Mouse (Mus musculus): ENCODE results near the gene AC170998.1. TPM values are rescaled to one million over a fixed set of nuclear protein-coding genes. Genes with fewer than 3 reads are reported as not detected.
"Not testable (repeated sequence)": the region's sequence is repeated elsewhere in the genome, so short reads cannot be mapped to it uniquely, and the experiment has no call there.

The AC170998.1 gene
- polyA plus RNA-seq, 1 experiment from 2014 or later = 0.95 TPM

DNA sequence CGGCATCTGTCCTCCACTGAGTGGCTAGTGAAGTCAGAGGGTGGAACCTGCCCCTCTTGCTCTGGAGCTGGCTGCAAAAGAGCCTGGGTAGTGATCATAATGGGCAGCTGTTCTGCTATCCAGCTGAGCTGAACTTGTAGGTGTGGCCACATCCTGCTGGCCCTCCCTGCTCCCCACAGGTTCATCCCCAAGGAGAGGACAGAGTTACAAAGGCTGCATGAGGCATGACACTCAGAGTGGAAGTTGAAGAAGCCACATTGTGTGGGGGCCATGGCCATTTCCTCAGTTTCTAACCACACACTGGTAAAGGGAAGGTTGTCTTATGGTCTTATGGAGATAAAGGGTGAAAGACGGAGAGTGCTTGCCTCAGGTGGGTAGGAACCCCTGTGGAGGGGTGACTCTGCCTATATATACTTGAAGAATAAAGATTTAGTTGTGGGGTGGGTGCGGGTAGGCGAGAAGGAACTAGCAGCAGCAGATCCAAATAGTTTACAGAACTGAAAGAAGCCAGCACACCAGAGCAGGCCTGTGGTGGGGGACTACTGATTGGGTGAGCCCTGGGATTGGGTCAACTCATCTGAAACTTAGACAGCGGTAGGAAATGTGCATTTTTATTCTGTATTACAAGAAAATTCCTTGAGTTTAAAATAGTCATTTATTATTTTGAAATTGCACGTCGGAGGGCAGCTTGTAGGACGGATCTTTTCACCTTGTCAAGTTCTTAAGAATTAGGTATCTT, 16.2 kb upstream of the AC170998.1 start:
- Histone ChIP-seq H3K9me3 (ENCODE audit: control insufficient read depth, low read length) (no peaks in the 10 kb centered on the region), H3K27me3 (ENCODE audit: control insufficient read depth, insufficient read depth, low read length) (no peaks in the 10 kb centered on the region), H3K9ac (ENCODE audit: low read length) (no peak overlapping the region), H3K36me3 (ENCODE audit: control insufficient read depth, insufficient read depth, low read length) (0 out of 2 replicates have a peak, but pooled peaks cover 4% of the 10 kb centered on the region), H3K4me3 (ENCODE audit: low read depth, low read length) (no peak overlapping the region), H3K27ac (ENCODE audit: low read depth, low read length) (no peak overlapping the region), H3K4me1 (ENCODE audit: control insufficient read depth, insufficient read depth, low read length) (no peaks in the 10 kb centered on the region), H3K4me2 (ENCODE audit: low read depth) (no peak overlapping the region)
- WGBS = 87% methylated on average over 8 of the region's 8 CpGs
- ATAC-seq (ENCODE audit: insufficient read depth, low FRiP score, low TSS enrichment) (no peak), DNase-seq (ENCODE audit: low spot score) (no peak)

DNA sequence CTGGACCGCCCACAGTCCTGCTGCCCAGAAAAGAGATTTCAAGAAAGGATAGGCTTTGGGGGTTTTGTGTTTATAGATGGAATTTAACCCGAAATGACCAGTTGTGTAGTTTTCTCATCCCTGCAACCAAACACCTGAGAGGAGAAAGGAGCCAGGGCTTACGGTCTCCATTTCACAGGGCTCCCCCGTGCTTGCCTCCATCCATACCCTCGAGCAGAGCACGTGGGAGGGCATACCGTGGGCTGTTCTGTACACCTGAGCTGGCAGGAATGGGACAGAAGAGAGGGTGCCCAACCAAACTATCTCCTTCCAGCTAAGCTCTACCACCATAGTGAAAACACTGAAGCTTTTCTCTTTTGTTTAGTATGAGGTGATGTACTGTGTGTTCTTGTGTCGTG, 15.6 kb upstream of the AC170998.1 start:
- Histone ChIP-seq H3K9ac (ENCODE audit: low read length) (no peak overlapping the region), H3K4me3 (ENCODE audit: low read depth, low read length) (no peak overlapping the region), H3K9me3 (ENCODE audit: control insufficient read depth, low read length) (no peaks in the 10 kb centered on the region), H3K4me1 (ENCODE audit: control insufficient read depth, insufficient read depth, low read length) (no peaks in the 10 kb centered on the region), H3K27ac (ENCODE audit: low read depth, low read length) (no peak overlapping the region), H3K27me3 (ENCODE audit: control insufficient read depth, insufficient read depth, low read length) (no peaks in the 10 kb centered on the region), H3K36me3 (ENCODE audit: control insufficient read depth, insufficient read depth, low read length) (0 out of 2 replicates have a peak, but pooled peaks cover 4% of the 10 kb centered on the region), H3K4me2 (ENCODE audit: low read depth) (no peak overlapping the region)
- ATAC-seq (ENCODE audit: insufficient read depth, low FRiP score, low TSS enrichment) (no peak), DNase-seq (ENCODE audit: low spot score) (no peak)
- 95% methylated on average over 8 of the region's 8 CpGs for WGBS

DNA sequence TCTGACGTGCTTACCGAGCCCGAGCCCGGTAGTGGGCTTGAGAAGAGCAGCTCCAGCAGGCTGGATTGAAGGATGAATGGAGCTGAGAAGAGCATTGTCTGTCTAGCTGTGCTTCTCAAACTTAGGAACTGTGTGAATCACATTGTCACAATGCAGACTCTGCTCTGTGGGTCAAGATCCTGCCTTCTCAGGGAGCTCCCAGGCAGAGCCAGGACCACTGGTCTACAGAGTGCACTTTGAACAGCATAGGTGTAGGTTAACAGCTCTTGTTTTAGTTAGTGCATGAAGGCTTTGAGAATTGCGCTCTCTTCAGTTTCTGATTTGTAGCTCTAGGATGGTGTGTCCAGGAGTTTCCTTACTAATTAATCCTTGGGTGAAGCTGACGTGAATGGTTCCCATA, 14.6 kb upstream of the AC170998.1 start:
- Histone ChIP-seq H3K9ac (ENCODE audit: low read length) (no peak overlapping the region), H3K4me3 (ENCODE audit: low read depth, low read length) (no peak overlapping the region), H3K27ac (ENCODE audit: low read depth, low read length) (no peak overlapping the region), H3K36me3 (ENCODE audit: control insufficient read depth, insufficient read depth, low read length) (peaks cover 6% of the 10 kb centered on the region; the same call in 1 of the 2 replicates), H3K9me3 (ENCODE audit: control insufficient read depth, low read length) (no peaks in the 10 kb centered on the region), H3K4me2 (ENCODE audit: low read depth) (no peak overlapping the region), H3K27me3 (ENCODE audit: control insufficient read depth, insufficient read depth, low read length) (no peaks in the 10 kb centered on the region), H3K4me1 (ENCODE audit: control insufficient read depth, insufficient read depth, low read length) (no peaks in the 10 kb centered on the region)
- no peak for DNase-seq (ENCODE audit: low spot score)
- 92% methylated on average over 6 of the region's 6 CpGs for whole genome bisulfite sequencing
- no peak for ATAC-seq (ENCODE audit: insufficient read depth, low FRiP score, low TSS enrichment)

- H3K4me2 ChIP-seq (ENCODE audit: low read depth) = no peak overlapping the region
- no peaks in the 10 kb centered on the region for H3K27me3 ChIP-seq (ENCODE audit: control insufficient read depth, insufficient read depth, low read length)
- no peak overlapping the region for H3K9ac ChIP-seq (ENCODE audit: low read length)
- no peaks in the 10 kb centered on the region for H3K4me1 ChIP-seq (ENCODE audit: control insufficient read depth, insufficient read depth, low read length)
- no peak overlapping the region for H3K4me3 ChIP-seq (ENCODE audit: low read depth, low read length)
- no peak overlapping the region for H3K27ac ChIP-seq (ENCODE audit: low read depth, low read length)
- ATAC-seq (ENCODE audit: insufficient read depth, low FRiP score, low TSS enrichment) (no peak), DNase-seq (ENCODE audit: low spot score) (no peak)
- H3K36me3 ChIP-seq (ENCODE audit: control insufficient read depth, insufficient read depth, low read length) = peaks cover 6% of the 10 kb centered on the region; the same call in 1 of the 2 replicates
- 84% methylated on average over 6 of the region's 6 CpGs for WGBS
- no peaks in the 10 kb centered on the region for H3K9me3 ChIP-seq (ENCODE audit: control insufficient read depth, low read length)
Measured at GRCm38 (mm10) chr17:28712305-28712704, 13.6 kb upstream of the AC170998.1 start.

DNA sequence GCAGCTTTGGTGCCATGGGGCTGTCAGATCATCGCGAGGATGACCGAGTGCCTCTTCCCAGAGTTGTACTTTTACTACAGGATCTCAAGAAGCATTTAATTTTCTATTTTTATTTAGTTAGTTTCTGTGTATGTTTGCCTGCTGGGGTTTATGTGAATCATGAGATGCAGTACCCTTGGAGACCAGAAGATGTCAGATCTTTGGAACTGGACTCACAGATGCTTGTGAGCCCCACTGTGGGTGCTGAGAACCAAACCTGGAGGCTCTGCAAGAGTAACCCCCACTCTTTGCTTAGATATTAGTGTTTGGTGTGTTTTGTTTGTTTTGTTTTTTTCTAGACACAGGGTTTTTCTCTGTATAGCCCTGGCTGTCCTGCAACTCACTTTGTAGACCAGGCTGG, 11.9 kb upstream of the AC170998.1 start:
- ATAC-seq (ENCODE audit: insufficient read depth, low FRiP score, low TSS enrichment) (no peak), DNase-seq (ENCODE audit: low spot score) (no peak)
- Histone ChIP-seq H3K9ac (ENCODE audit: low read length) (no peak overlapping the region), H3K9me3 (ENCODE audit: control insufficient read depth, low read length) (no peaks in the 10 kb centered on the region), H3K27ac (ENCODE audit: low read depth, low read length) (no peak overlapping the region), H3K4me3 (ENCODE audit: low read depth, low read length) (no peak overlapping the region), H3K4me2 (ENCODE audit: low read depth) (no peak overlapping the region), H3K36me3 (ENCODE audit: control insufficient read depth, insufficient read depth, low read length) (peaks cover 6% of the 10 kb centered on the region; the same call in 1 of the 2 replicates), H3K27me3 (ENCODE audit: control insufficient read depth, insufficient read depth, low read length) (no peaks in the 10 kb centered on the region), H3K4me1 (ENCODE audit: control insufficient read depth, insufficient read depth, low read length) (no peaks in the 10 kb centered on the region)
- WGBS = 91% methylated on average over 3 of the region's 3 CpGs

GRCm38 (mm10) chr17:28715832-28716548, 9.9 kb upstream of the AC170998.1 start:
- H3K27ac ChIP-seq (ENCODE audit: low read depth, low read length) = no peak overlapping the region
- H3K27me3 ChIP-seq (ENCODE audit: control insufficient read depth, insufficient read depth, low read length) = no peaks in the 10 kb centered on the region
- no peaks in the 10 kb centered on the region for H3K9me3 ChIP-seq (ENCODE audit: control insufficient read depth, low read length)
- ATAC-seq (ENCODE audit: insufficient read depth, low FRiP score, low TSS enrichment) (no peak), DNase-seq (ENCODE audit: low spot score) (no peak)
- WGBS = 82% methylated on average over 6 of the region's 7 CpGs
- peaks cover 8% of the 10 kb centered on the region; the same call in 1 of the 2 replicates for H3K36me3 ChIP-seq (ENCODE audit: control insufficient read depth, insufficient read depth, low read length)
- H3K9ac ChIP-seq (ENCODE audit: low read length) = no peak overlapping the region
- no peak overlapping the region for H3K4me2 ChIP-seq (ENCODE audit: low read depth)
- no peak overlapping the region for H3K4me3 ChIP-seq (ENCODE audit: low read depth, low read length)
- H3K4me1 ChIP-seq (ENCODE audit: control insufficient read depth, insufficient read depth, low read length) = no peaks in the 10 kb centered on the region

GRCm38 (mm10) chr17:28717535-28717934, 8.3 kb upstream of the AC170998.1 start:
- Histone ChIP-seq H3K9me3 (ENCODE audit: control insufficient read depth, low read length) (no peaks in the 10 kb centered on the region), H3K9ac (ENCODE audit: low read length) (no peak overlapping the region), H3K27me3 (ENCODE audit: control insufficient read depth, insufficient read depth, low read length) (no peaks in the 10 kb centered on the region), H3K4me3 (ENCODE audit: low read depth, low read length) (no peak overlapping the region), H3K4me2 (ENCODE audit: low read depth) (no peak overlapping the region), H3K36me3 (ENCODE audit: control insufficient read depth, insufficient read depth, low read length) (peaks cover 8% of the 10 kb centered on the region; the same call in 1 of the 2 replicates), H3K4me1 (ENCODE audit: control insufficient read depth, insufficient read depth, low read length) (no peaks in the 10 kb centered on the region), H3K27ac (ENCODE audit: low read depth, low read length) (no peak overlapping the region)
- 78% methylated on average over 3 of the region's 3 CpGs for WGBS
- ATAC-seq (ENCODE audit: insufficient read depth, low FRiP score, low TSS enrichment) = no peak
- no peak for DNase-seq (ENCODE audit: low spot score)

DNA sequence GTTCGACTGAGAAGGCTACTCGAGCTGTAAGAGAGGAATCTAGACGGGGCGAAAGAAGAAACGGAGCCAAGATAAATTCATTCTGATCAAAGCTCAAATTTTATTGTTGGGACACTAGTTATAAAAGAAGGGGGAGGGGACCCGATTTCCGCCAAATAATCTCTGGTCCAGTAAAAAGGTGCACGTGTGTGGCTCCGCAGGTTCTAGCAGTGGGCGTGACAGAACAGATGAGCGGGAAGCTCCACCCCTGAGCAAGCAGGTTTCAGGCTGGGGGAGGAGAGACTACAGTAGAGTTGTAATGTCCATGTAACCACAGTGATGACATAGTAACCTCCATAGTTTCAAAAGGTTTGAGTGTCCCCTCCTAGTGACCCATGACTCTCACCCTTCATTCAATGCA, 1.6 kb downstream of the AC170998.1 start:
- H3K4me2 ChIP-seq (ENCODE audit: low read depth); DNase-seq (ENCODE audit: low spot score); H3K4me1 ChIP-seq (ENCODE audit: control insufficient read depth, insufficient read depth, low read length); ATAC-seq (ENCODE audit: insufficient read depth, low FRiP score, low TSS enrichment); H3K9ac ChIP-seq (ENCODE audit: low read length); H3K27me3 ChIP-seq (ENCODE audit: control insufficient read depth, insufficient read depth, low read length); H3K27ac ChIP-seq (ENCODE audit: low read depth, low read length); H3K4me3 ChIP-seq (ENCODE audit: low read depth, low read length); H3K9me3 ChIP-seq (ENCODE audit: control insufficient read depth, low read length): not testable (repeated sequence)
- WGBS = 90% methylated on average over 11 of the region's 11 CpGs
- peaks cover 14% of the 10 kb centered on the region for H3K36me3 ChIP-seq (ENCODE audit: control insufficient read depth, insufficient read depth, low read length)

All from neural tube, embryonic 11.5 days (tissue).